Mouse (Mus musculus): Measurements from ENCODE around the gene Vim. TPM values are rescaled to one million over a fixed set of nuclear protein-coding genes. Genes with fewer than 3 reads are reported as not detected.

The Vim gene
- polyA plus RNA-seq (2012), result 629 and 666 TPM in 2 replicates

- no peak for TF ChIP-seq GATA1 (IDR thresholded peaks at IDR 0.05; ENCODE audit: low read length)
Measured at GRCm38 (mm10) chr2:13573408-13574065, at the start of gene Vim. Gene Vim, plus strand, starts transcription at chr2:13573927.

- no peak for TF ChIP-seq GATA1 (IDR thresholded peaks at IDR 0.05; ENCODE audit: low read length)
Measured at GRCm38 (mm10) chr2:13526205-13526604, 47.5 kb upstream of the Vim start.

GRCm38 (mm10) chr2:13527125-13527524 lies 46.6 kb upstream of the Vim start:
- TF ChIP-seq GATA1 (IDR thresholded peaks at IDR 0.05; ENCODE audit: low read length), result no peak

- TF ChIP-seq GATA1 (IDR thresholded peaks at IDR 0.05; ENCODE audit: low read length), result no peak
Measured at GRCm38 (mm10) chr2:13527531-13527930, 46.2 kb upstream of the Vim start.

- no peak for TF ChIP-seq GATA1 (IDR thresholded peaks at IDR 0.05; ENCODE audit: low read length)
Measured at GRCm38 (mm10) chr2:13529253-13529933, 44.3 kb upstream of the Vim start.

- no peak for TF ChIP-seq GATA1 (IDR thresholded peaks at IDR 0.05; ENCODE audit: low read length)
Measured at GRCm38 (mm10) chr2:13530639-13531038, 43.1 kb upstream of the Vim start.

GRCm38 (mm10) chr2:13536747-13537146 lies 37.0 kb upstream of the Vim start:
- TF ChIP-seq GATA1 (IDR thresholded peaks at IDR 0.05; ENCODE audit: low read length), result no peak

- TF ChIP-seq GATA1 (IDR thresholded peaks at IDR 0.05; ENCODE audit: low read length), result no peak
Measured at GRCm38 (mm10) chr2:13537733-13538132, 36.0 kb upstream of the Vim start.

GRCm38 (mm10) chr2:13538258-13538657 lies 35.5 kb upstream of the Vim start:
- no peak for TF ChIP-seq GATA1 (IDR thresholded peaks at IDR 0.05; ENCODE audit: low read length)

GRCm38 (mm10) chr2:13538704-13539377 lies 34.9 kb upstream of the Vim start:
- no peak for TF ChIP-seq GATA1 (IDR thresholded peaks at IDR 0.05; ENCODE audit: low read length)

GRCm38 (mm10) chr2:13539860-13540259 lies 33.9 kb upstream of the Vim start:
- TF ChIP-seq GATA1 (IDR thresholded peaks at IDR 0.05; ENCODE audit: low read length), result no peak

GRCm38 (mm10) chr2:13543519-13544124 lies 30.1 kb upstream of the Vim start:
- TF ChIP-seq GATA1 (IDR thresholded peaks at IDR 0.05; ENCODE audit: low read length), result no peak

GRCm38 (mm10) chr2:13544193-13544824 lies 29.4 kb upstream of the Vim start, which contains the start of gene Trdmt1:
Gene Trdmt1, minus strand, starts transcription at chr2:13544668.
- TF ChIP-seq GATA1 (IDR thresholded peaks at IDR 0.05; ENCODE audit: low read length), result no peak

GRCm38 (mm10) chr2:13548749-13549148 lies 25.0 kb upstream of the Vim start:
- no peak for TF ChIP-seq GATA1 (IDR thresholded peaks at IDR 0.05; ENCODE audit: low read length)

- no peak for TF ChIP-seq GATA1 (IDR thresholded peaks at IDR 0.05; ENCODE audit: low read length)
Measured at GRCm38 (mm10) chr2:13553966-13554365, 19.8 kb upstream of the Vim start.

GRCm38 (mm10) chr2:13556239-13556638 lies 17.5 kb upstream of the Vim start:
- TF ChIP-seq GATA1 (IDR thresholded peaks at IDR 0.05; ENCODE audit: low read length), result no peak
